Mouse (Mus musculus) regulatory T cell (primary cell): ENCODE data around the gene 6030445D17Rik.

Experiments
- in situ Hi-C: fragments of 300-600 bp; cut with MboI, MseI; formaldehyde crosslinking; loops from one replicate; pipeline ENCODE4 v1.15.1; 2025; ENCODE audit warnings: high pct_unique_total_duplicates

The 6030445D17Rik gene

GRCm38 (mm10) chr4:136462086-136462838 lies at the start of gene 6030445D17Rik:
6030445D17Rik (plus strand) TSS chr4:136462250.
- in situ Hi-C loops: loop anchor here (10.0 kb wide), 1 partner anchor 133 kb away; no protein-coding TSS in a partner anchor

GRCm38 (mm10) chr4:136415477-136415876 lies 46.6 kb upstream of the 6030445D17Rik start:
- in situ Hi-C loops: no loop called here

GRCm38 (mm10) chr4:136418962-136419361 lies 43.1 kb upstream of the 6030445D17Rik start:
- in situ Hi-C loops: no loop called here

GRCm38 (mm10) chr4:136419386-136419785 lies 42.7 kb upstream of the 6030445D17Rik start:
- in situ Hi-C loops: no loop called here

- in situ Hi-C loops: no loop called here
These were observed 38.8 kb upstream of the 6030445D17Rik start, which contains the start of gene Htr1d for GRCm38 (mm10) chr4:136423224-136423623. Htr1d (plus strand) TSS chr4:136423524.

- in situ Hi-C loops: no loop called here
These were observed 37.7 kb upstream of the 6030445D17Rik start for GRCm38 (mm10) chr4:136424120-136424999.

GRCm38 (mm10) chr4:136425000-136425288 lies 37.1 kb upstream of the 6030445D17Rik start:
- in situ Hi-C loops: no loop called here

GRCm38 (mm10) chr4:136430609-136431375 lies 31.3 kb upstream of the 6030445D17Rik start:
- in situ Hi-C loops: no loop called here

GRCm38 (mm10) chr4:136431376-136431693 lies 30.7 kb upstream of the 6030445D17Rik start:
- in situ Hi-C loops: no loop called here

GRCm38 (mm10) chr4:136434029-136434428 lies 28.0 kb upstream of the 6030445D17Rik start:
- in situ Hi-C loops: no loop called here

GRCm38 (mm10) chr4:136439106-136439505 lies 22.9 kb upstream of the 6030445D17Rik start:
- in situ Hi-C loops: no loop called here

GRCm38 (mm10) chr4:136441354-136442043 lies 20.6 kb upstream of the 6030445D17Rik start:
- in situ Hi-C loops: loop anchor here (10.0 kb wide), 1 partner anchor 607 kb away; no protein-coding TSS in a partner anchor

- in situ Hi-C loops: loop anchor here (10.0 kb wide), 1 partner anchor 610 kb away; no protein-coding TSS in a partner anchor
These were observed 17.5 kb upstream of the 6030445D17Rik start for GRCm38 (mm10) chr4:136444561-136444960.

GRCm38 (mm10) chr4:136449795-136450194 lies 12.3 kb upstream of the 6030445D17Rik start:
- in situ Hi-C loops: loop anchor here (10.0 kb wide), 1 partner anchor 615 kb away; no protein-coding TSS in a partner anchor

- in situ Hi-C loops: no loop called here
These were observed 11.8 kb upstream of the 6030445D17Rik start for GRCm38 (mm10) chr4:136450271-136450670.

- in situ Hi-C loops: no loop called here
These were observed 10.5 kb upstream of the 6030445D17Rik start for GRCm38 (mm10) chr4:136451564-136451963.

GRCm38 (mm10) chr4:136452286-136452685 lies 9.8 kb upstream of the 6030445D17Rik start:
- in situ Hi-C loops: no loop called here

- in situ Hi-C loops: no loop called here
These were observed 9.3 kb upstream of the 6030445D17Rik start for GRCm38 (mm10) chr4:136452792-136453191.

GRCm38 (mm10) chr4:136454850-136455260 lies 7.2 kb upstream of the 6030445D17Rik start:
- in situ Hi-C loops: loop anchor here (5.0 kb wide), 2 partner anchors 62 to 167 kb away; partner anchors contain the start of gene Lactbl1

- in situ Hi-C loops: loop anchor here (5.0 kb wide), 2 partner anchors 61 to 166 kb away; partner anchors contain the start of gene Lactbl1
These were observed 5.4 kb upstream of the 6030445D17Rik start for GRCm38 (mm10) chr4:136456516-136457218.
